32 mouse cellular contexts compared by ENCODE assay signal in genomic region chr2:5172773-5173172, GRCm38 (mm10). TPM values are rescaled to one million over a fixed set of nuclear protein-coding genes. Genes with fewer than 3 reads are reported as not detected.
"Had no signal": no experiment of that assay in that cellular context is flagged by ENCODE, and none has a peak within 500 bp of the region (broad histone marks: within the 10 kb centered on the region; RNA-seq: fewer than 3 reads in every experiment).

No protein-coding gene starts in this region.

- H3K9me3 ChIP-seq: heart, embryonic 10.5 days; heart, embryonic 13.5 days; heart, embryonic 15.5 days; hindbrain, embryonic 10.5 days; hindbrain, embryonic 12.5 days; kidney, embryonic 15.5 days had no signal

- H3K27me3 ChIP-seq: heart, embryonic 13.5 days; heart, embryonic 15.5 days; hindbrain, embryonic 12.5 days; hindbrain, embryonic 13.5 days; hindbrain, embryonic 15.5 days; kidney, embryonic 15.5 days had no signal

- DNase-seq: heart, adult 2 months; heart, postnatal 10 days; heart, postnatal 14 days; heart, postnatal 36 days; heart, postnatal 4 days; kidney, adult 11 months; kidney, adult 18-20 months; kidney, adult 8-10 months; kidney, adult 9 months; kidney, postnatal 10 days; kidney, postnatal 14 days; kidney, postnatal 25 days; kidney, postnatal 36 days; kidney, postnatal 4 days; layer of hippocampus, adult 9-11 months; layer of hippocampus, postnatal 36 days had no signal

- H3K4me1 ChIP-seq: heart, embryonic 15.5 days; hindbrain, embryonic 10.5 days; hindbrain, embryonic 12.5 days; hindbrain, embryonic 13.5 days; hindbrain, embryonic 15.5 days; kidney, embryonic 15.5 days had no signal

- H3K9ac ChIP-seq: heart, embryonic 13.5 days; heart, embryonic 15.5 days; hindbrain, embryonic 12.5 days; hindbrain, embryonic 13.5 days; hindbrain, embryonic 14.5 days; hindbrain, embryonic 15.5 days; kidney, embryonic 15.5 days had no signal

- ATAC-seq: hindbrain, embryonic 16.5 days; hindbrain, postnatal 0 days; inflammation-experienced regulatory T-cells, adult 6 months had no signal

- H3K36me3 ChIP-seq: heart, embryonic 10.5 days; heart, embryonic 13.5 days; heart, embryonic 15.5 days; hindbrain, embryonic 10.5 days; hindbrain, embryonic 12.5 days; hindbrain, embryonic 13.5 days; hindbrain, embryonic 15.5 days; kidney, embryonic 15.5 days had no signal

- H3K4me3 ChIP-seq: heart, adult 2 months; heart, embryonic 10.5 days; heart, embryonic 13.5 days; heart, embryonic 15.5 days; hindbrain, embryonic 10.5 days; hindbrain, embryonic 12.5 days; hindbrain, embryonic 13.5 days; hindbrain, embryonic 15.5 days; kidney, embryonic 15.5 days; layer of hippocampus, adult 2 months; left cerebral cortex, adult 2 months had no signal

- H3K27ac ChIP-seq: heart, adult 2 months; heart, embryonic 10.5 days; heart, embryonic 13.5 days; heart, embryonic 15.5 days; hindbrain, embryonic 10.5 days; hindbrain, embryonic 12.5 days; hindbrain, embryonic 13.5 days; hindbrain, embryonic 14.5 days; hindbrain, embryonic 15.5 days; hindbrain, postnatal 0 days; kidney, embryonic 15.5 days; kidney, postnatal 0 days; layer of hippocampus, adult 2 months; left cerebral cortex, adult 2 months had no signal

- H3K4me2 ChIP-seq: heart, embryonic 11.5 days; heart, embryonic 13.5 days; heart, embryonic 15.5 days; hindbrain, embryonic 12.5 days; hindbrain, embryonic 13.5 days; hindbrain, embryonic 14.5 days; hindbrain, embryonic 15.5 days; kidney, embryonic 15.5 days had no signal

RNA-seq across cellular contexts. Expression of gene Ccdc3, which starts 35.2 kb away (rescaled TPM):
- polyA plus RNA-seq: inflammation-experienced regulatory T-cells, adult 6 months had no signal
